Mouse (Mus musculus) mouse trophoblast stem cell (cell line): Measurements from ENCODE around the gene Zfp526.

ENCODE experiments used
- in situ Hi-C, 2 experiments: fragments of 300-500 bp; cut with MseI, MboI; formaldehyde crosslinking; loops; 2 replicates in 1 of 2; 3 replicates in 1 of 2; pipeline ENCODE4 v1.15.1; 2025

The Zfp526 gene

DNA sequence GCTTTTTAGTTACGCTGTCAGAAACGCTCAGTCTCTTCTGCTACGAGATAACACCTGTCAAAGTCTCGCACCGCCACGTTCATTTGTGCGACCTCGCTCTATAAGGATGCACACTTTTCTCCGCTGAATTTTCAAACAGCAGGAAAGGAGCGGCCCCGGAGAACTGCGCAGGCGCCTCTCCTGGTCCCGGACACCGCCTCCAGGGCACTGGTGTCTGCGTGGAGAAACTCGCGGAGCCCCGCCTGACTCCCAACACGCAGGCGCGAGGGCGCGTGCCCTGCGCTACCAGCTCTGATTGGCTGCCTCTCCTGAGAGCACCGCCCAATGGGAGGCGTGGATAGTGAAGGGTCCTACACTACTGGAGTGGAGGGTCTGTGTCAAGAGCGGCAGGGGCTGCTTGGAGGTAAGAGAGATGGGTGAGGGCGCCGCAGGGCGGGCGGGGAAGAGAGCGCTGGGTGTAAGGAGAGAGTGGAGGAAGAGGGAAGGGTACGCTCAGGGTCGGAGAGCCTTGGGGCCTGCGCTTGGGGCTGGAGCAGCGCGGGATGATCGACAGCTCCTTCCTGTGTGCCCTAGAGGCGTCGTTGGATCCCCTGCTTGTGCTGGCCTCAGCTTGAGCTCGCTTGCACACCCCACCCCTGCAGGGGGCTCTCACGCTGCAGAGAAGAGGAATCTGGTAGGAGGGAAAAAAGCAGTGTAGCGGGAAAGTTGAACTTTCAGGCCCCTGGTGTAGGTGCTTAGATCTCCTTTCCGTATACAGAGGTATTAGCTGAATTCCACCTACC lies at the start of gene Zfp526:
Zfp526 (plus strand) TSS at position 324 of the 782 bp plus-strand sequence.
- in situ Hi-C loops, result no loop called here

DNA sequence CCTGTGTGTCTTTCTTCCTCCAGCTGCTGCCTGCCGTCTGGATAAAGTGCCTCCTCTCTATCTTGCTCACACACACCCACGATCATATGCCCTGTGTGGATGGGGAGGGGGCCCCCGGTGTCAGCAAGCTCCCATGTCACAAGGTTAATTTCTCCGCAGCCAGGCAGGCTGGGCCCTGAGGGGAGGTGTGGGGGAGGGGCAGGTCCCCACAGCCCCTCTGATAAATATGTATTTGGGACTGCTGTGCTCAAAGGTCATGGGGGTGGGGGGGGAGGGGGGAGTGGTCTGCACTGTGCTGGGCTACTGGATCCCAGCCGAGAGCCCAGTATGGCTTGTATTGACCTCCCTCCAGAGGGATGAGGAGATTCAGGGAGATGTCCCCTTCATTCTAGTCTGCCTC lies 48.6 kb upstream of the Zfp526 start:
- in situ Hi-C loops, result no loop called here

DNA sequence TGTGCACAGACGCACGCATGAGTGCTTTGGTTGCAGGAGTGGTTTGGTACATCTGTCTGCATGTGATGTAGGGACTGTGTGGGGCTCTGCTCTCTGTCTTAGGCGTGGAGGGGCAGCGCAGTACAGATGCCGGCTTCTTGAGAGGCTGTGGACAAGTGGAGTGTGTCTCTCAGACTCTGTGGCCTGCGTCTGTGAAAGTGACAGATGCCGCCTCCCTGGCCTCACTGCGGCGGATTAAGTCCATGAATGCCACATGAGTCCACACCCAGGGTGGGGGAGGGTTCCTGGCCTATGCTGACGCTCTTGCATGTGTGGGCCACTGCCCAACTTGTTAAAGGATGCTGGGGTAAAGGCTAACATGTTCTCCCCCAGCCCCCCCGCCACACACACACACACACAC lies 46.9 kb upstream of the Zfp526 start:
- in situ Hi-C loops, result no loop called here

DNA sequence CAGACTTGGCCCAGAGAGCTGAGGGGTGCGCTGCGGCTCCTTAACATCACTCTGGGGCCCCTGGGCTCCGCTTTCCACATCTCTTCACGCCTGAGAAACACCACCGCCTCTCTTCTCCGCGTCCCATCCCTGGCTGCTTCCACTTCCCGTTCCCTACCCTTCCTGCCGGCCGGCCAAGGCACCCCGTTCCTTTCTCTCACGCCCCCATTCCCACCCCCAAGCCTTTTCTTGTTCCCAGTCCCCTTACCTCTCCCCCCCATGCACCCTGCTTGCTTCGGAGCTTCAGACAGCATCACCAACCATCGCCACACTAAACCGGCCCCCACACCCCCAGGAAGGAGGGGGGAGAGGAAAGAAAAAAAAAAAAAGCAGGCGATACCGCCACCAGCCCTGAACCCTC lies 42.9 kb upstream of the Zfp526 start:
- in situ Hi-C loops, result no loop called here

DNA sequence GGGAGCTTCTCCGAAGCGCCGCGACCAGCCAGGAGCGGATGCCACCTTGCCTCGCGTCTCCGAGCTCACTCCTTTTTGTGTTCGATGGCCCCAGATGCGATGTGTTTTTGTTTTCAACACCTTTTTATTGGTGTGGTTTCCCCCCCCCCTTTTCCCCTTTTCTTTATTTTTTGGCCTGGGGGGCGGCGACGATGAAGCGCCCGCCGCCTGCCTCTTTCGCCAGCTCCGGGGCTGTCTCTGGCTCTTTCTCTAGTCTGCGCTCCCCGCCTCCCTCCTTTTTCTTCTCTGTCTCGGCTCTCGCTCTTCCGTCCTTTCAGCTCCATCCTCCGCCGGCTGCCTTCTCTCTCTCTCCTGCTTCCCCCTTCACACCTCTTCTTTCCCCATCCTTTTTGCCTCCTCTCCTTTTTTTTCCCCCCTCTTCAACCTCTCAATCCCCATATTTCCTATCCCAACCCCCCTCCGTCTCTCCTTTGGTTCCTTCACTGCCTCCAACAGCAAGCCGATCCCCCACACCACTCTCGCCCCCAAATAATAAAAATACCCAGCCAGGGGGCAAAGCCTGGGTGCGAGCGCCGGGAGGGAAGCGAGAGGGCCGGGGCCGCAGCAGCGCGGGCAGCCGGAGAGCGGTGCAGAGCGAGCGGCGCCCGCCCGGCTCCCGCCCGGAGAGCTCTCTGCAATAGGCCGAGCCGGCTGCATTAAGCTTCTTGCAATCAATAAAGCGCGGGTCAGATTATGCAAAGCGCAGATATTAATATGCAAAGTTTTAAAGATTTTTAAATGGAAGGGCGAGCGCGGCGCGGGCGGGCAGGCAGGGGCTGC lies 42.2 kb upstream of the Zfp526 start:
- in situ Hi-C loops, result no loop called here

DNA sequence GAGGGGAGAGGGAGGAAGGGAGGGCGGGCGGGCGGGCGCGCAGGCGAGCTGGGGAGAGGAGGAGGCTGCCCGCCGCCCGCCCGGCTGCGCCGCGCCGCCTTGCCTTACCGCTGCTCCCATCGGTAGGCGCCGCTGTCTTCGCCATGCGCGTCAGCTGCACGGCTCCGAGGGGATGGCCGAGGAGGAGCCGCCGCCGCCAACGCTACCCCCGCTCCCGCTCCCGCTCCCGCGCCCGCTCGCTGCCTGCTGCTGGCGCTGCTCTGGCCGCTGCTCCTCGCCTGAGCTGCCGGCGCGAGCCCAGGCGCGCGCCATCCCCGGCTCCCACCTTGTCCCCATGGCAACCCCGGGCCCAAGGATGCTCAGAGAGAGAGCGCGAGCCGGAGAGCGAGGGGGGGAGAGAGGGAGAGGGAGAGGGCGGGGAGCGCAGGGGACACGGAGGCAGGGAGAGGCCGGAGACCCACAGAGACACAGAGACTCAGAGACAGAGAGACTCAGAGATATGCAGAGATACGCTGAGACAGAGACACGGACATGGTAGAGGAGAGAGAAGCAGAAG lies 41.5 kb upstream of the Zfp526 start, which contains the start of gene Pou2f2:
Pou2f2 (minus strand) TSS at position 121 of the 556 bp plus-strand sequence.
- in situ Hi-C loops, result loop anchor here in 1 of 2 experiments (10.0 kb wide), 2 partner anchors 45 to 75 kb away; no protein-coding TSS in a partner anchor

DNA sequence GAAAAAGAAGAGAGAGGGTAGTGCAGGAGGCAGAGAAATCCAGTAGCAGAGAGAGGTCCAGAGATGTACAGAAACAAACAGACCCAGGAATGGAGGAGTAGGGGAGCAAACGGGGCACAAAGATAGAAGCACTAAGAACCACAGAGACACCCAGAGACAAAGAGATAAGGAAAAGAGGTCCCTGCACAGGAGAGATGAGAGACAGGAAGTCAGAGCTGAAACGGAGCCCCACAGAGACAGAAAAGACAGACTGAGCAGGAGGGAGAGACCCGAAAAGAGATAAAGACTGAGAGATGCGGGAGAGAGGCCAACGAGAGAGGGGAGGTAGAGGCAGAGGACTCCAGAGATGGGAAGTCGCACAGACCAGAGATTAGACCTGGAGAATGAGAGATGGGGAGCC lies 40.7 kb upstream of the Zfp526 start:
- in situ Hi-C loops, result loop anchor here in 1 of 2 experiments (10.0 kb wide), 2 partner anchors 46 to 76 kb away; no protein-coding TSS in a partner anchor

DNA sequence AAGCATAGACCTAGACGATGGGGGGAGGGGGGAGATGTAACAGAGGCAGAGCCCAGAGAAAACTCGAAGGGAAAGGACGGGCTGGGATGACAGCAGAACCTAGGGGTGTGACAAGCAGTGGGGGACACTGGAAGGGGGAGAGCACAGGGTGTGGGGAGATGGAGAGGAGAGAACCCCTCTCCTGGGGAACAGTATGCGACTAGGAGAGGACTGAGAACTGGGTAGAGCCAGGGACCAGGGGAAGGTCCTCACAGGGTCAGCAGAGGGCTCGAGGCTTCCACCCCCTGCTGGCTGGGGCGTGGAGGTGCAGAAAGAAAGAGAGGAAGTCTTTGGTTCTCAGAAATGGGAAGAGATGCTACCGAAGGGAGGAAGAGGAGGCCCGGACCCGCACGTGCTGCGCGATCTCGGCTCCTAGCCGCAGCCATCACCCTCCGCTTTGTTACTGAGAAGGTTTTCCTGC lies 39.9 kb upstream of the Zfp526 start:
- in situ Hi-C loops, result loop anchor here in 1 of 2 experiments (10.0 kb wide), 2 partner anchors 47 to 77 kb away; no protein-coding TSS in a partner anchor

DNA sequence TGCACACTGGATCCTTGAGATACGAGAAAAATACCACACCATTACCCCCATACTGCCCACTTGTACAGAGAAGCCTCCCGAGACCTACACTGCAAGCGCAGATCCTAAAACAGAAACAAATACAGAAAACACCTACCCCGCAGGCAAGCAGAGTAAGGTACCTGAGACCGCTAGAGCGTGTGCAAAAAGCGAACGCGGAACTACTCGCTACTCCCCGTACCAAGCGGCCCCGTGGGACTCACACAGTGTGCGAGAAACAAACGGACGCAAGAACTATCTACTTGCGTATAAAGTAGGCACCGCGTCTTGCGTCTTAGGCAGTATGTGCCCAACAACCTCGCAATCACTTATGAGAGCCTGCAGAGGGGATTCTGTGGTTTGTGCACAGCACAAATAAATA lies 39.4 kb upstream of the Zfp526 start:
- in situ Hi-C loops, result loop anchor here in 1 of 2 experiments (10.0 kb wide), 2 partner anchors 47 to 77 kb away; no protein-coding TSS in a partner anchor

DNA sequence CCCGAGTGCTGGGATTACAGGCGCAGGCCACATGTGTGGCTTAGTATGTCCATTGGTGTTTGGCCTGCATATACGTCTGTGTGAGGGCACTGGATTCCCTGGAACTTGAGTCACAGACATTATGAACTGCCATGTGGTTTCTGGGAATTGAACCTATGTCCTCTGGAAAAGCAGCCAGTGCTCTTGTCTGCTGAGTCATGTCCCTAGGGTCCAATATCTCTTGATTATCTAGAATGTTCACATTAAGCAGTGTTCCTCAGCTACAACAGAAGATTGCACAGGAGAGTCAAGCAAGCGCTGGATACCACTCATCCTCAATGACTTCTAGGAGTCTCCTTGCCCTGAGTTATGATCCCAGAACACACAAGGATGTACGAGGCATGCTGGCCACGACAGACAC lies 37.1 kb upstream of the Zfp526 start:
- in situ Hi-C loops, result loop anchor here in 1 of 2 experiments (10.0 kb wide), 2 partner anchors 49 to 79 kb away; no protein-coding TSS in a partner anchor

DNA sequence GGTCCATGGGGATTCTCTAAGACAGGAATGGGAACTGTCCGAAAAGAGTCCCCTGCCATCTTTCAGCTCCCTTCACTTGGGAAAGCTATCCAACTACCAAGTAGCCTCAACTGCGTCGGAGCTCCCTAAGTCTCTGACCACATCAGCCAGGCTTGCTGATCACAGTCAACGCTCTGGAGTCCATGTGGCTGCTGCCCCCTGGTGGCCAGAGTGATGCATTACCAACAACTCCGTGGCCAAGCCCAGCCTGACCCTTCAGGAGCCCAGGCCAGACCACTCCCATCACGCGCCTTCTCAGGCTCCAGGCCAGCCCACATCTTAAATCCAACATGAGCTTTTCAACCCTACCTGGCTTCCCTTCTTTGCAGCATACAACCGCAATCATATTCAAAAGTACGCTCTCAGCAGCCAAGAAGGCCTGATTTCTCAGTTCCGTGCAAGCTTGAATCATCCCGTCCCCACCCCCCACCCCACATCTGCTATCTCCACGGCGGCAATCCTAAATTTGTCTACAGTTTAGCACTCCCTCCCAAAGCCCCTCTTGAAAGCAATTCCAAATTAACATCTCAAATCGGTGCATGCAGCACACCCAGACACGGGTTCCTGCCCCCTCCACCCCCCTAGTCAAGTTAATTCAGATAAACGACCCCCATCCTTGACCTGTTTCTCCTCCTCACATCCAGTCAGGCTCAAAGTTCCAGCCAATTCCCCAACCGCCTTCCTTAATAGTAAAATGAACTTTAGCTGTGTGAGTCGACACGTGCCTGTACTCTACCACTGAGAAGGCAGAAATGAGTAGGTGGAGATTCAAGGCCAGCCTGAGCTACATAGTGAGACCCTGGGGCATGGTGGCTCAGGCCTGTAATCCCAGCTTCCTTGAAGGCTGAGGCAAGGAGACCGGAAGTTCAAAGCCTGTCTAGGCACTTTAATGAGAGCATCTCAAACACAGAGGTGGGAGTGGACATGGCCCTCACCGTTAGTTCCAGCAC lies 33.3 kb upstream of the Zfp526 start:
- in situ Hi-C loops, result loop anchor here (5.0 to 10.0 kb wide), 3 partner anchors 53 to 83 kb away; no protein-coding TSS in a partner anchor

DNA sequence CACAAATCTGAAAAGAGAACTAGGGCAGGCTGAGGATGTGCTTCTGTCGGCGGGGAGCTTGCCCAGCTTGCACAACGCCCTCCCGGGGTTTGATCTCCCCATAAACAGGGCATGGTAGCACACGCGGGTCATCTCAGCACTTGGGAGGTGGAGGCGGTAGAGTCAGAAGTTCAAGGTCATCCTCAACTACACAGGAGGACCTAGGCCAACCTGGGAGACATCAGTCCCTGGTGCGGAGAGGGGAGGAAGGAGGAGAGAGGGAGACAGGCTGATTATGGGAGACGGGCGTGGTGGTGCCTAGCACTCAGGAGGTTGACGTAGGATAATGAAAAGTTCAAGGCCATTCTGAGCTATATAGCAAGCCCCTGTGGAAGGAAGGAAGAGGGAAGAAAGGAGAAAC lies 30.4 kb upstream of the Zfp526 start:
- in situ Hi-C loops, result no loop called here

DNA sequence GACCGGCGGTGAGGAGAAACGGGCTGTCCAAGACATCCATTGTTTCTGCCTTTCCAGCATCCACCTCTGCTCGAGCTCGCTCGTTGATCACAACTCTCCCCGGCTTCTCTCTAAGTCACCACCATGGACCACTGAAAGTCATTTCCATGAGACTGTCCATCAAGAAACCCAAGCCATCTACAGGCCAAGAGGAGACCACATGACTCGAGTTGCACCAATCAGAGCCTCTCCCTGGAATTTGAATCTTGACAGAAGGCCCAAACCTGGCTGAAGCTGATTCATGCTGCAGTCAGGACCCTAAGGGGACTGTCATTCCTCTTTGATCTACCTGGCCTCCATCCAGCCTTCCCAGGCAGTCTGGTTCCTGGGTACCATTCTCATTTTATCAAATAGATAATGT lies 29.1 kb upstream of the Zfp526 start:
- in situ Hi-C loops, result no loop called here

DNA sequence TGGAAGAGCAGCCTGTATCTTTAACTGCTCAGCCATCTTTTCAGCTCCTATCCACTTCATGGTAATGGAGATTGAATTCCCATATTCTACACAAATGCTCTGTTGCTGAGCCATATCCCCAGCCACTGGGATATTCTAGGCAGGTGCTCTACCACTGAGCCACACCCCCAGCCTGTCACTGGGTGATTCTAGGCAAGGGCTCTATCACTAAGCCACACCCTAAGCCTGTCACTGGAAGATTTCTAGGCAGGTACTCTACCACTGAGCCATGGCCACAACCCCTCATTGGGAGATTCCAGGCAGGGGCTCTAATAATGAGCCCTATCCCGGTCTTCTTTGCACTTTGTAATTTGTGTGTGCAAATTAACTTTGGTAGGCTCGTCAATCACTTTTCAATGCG lies 26.1 kb upstream of the Zfp526 start:
- in situ Hi-C loops, result no loop called here

DNA sequence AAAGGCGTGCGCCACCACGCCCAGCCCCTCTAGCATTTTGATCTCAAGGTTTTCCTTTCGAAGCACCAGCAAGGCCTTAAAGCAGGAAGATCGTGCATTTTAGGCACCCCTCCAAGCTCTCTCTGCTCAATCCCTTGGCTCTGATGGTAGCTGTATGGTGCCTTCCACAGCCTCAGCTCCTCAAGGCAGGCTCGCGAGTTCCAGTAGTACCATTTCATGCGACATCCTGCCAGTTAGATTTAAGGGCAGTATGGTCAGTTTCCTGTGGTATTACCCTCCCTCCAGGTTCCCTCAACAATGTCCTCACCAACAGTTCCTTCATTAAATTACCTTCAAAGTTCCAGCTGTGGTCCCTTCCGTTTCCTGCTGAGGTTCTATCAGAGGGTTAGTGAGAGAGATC lies 25.1 kb upstream of the Zfp526 start:
- in situ Hi-C loops, result no loop called here

DNA sequence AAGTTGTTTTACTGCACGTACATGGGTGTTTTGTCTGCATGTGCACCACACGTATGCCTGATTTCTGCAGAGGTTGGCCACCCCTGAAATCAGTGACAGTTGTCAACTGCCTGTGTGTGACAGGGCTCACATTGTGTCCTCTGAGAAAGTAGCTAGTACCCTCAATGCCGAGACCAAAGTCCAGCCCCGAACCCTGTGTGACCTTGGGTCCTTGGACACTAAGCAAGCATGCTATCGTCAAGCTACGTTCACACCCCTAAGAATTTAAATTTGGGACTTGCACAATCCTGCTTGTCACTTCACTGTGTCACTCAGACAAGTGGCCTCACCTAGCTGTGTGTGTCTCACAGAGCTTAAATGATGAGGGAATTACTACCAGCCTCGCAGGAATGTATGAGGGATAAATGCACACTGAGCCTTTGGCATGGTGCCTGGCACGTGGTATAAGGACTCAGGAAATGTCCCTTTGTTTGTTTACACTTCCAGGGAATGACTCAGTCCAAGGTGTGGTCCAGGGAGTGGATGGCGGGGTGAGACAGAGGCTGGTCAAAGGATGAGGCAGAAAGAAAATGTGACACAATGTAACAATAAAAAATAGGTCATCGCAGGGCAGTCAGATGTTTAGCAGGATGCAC lies 23.7 kb upstream of the Zfp526 start:
- in situ Hi-C loops, result no loop called here

DNA sequence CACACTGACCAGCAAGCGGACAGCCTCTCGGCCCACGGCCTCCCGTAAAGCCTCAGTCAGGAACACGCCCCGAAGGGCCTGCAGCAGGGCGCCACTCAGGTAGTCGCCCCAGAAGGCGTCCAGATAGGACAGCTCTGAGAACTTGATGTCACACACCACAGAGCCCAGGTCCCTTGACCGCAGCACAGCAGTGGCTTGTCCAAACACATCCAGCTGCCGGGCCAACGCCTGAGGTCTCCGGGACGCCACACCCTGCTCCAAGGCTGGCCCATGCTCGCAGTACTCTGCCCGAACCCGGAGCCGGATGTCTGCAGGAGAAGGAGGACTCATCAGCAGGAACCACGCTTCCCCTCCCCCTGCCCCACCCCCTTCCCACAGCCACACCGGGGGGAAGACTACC lies 17.6 kb upstream of the Zfp526 start:
- in situ Hi-C loops, result no loop called here

DNA sequence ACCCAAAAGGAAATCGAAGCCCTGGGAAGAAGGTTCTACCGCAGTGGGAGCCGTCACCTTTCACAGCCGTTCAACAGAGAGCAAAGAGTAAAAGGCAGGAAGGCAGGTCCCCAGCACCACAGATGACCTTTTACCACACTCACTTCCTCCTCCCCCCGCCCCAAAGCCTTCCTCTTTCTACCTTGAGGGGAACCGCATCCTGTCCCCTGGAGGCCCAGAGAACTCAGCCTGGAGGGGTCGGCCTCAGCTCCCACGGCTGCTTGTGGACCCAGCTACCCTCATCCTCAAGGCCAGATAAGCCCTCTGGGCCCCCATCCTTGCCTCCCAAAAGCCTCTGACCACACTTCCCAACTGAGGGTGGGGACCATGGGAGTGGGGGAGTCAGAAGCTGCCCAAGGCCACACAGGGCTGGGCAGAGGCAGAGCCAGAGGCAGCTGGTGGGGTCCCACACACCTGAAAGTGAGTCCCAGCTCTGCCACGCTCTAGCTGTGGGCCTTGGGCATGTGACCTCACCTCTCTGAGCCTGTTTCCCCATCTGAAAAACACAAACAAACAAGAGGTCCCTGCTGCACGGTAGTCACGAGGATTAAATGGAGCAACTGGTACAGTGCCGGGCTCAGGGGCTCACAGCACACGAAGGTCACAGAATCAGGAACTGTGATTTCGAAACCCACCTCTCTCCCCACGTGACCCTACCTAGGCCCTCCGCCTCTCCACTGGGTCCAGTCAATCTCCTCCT lies 15.7 kb upstream of the Zfp526 start:
- in situ Hi-C loops, result no loop called here

DNA sequence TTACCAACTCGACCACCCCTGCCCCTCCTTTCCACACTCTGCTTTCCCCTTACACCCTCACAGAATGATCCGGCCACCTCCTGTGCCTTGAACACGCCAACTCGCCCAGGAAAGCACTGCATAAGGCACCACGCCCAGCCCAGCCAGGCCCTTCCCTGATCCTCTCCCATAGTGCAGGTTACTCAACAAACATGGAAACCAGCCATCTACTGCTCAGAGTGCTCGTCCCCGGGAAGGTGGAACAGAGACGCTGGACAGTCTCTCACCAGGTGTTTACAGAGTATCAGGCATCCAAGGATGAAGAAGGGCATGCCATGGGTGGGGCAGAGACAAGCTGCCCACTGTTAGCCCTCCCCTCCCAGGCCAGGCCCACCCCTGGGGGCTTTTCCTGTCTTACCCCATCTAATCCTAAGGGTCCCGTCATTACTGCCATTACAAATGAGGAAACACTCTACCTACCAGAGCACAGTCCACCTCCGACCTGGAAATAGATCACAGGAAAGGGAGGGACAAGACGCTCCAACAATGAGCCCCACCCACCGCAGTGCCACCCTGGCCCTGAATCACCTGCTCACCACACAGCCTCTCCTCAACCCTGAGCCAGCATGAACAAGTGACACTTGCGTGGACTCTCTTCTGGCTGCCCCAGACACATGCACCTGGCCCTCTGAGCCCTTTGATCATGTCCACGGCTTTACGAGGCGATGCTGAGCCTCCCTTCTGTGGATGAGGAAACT lies 15.0 kb upstream of the Zfp526 start:
- in situ Hi-C loops, result no loop called here
